Mouse (Mus musculus) induced T-regulatory cell, adult 2 months (primary cell): ENCODE results near the gene Adam15.

Experiments used
- DNase-seq: peaks from one replicate; pipeline ENCODE4 v3.0.0-alpha.2; 2012; ENCODE audit warnings: low read depth

Gene Adam15

GRCm38 (mm10) chr3:89384331-89385076 lies 34.7 kb upstream of the Adam15 start:
- peak; percentile 52 for DNase-seq

GRCm38 (mm10) chr3:89383651-89384255 lies 34.0 kb upstream of the Adam15 start:
- DNase-seq: peak; percentile 56

- DNase-seq: peak; percentile 36
These were observed 33.2 kb upstream of the Adam15 start for GRCm38 (mm10) chr3:89382950-89383349.

GRCm38 (mm10) chr3:89382033-89382882 lies 32.5 kb upstream of the Adam15 start:
- peak; percentile 64 for DNase-seq

- no peak for DNase-seq
These were observed 31.4 kb upstream of the Adam15 start for GRCm38 (mm10) chr3:89381233-89381632.

- no peak for DNase-seq
These were observed 30.9 kb upstream of the Adam15 start for GRCm38 (mm10) chr3:89380711-89381110.

GRCm38 (mm10) chr3:89380291-89380690 lies 30.5 kb upstream of the Adam15 start:
- DNase-seq: peak; percentile 17

- DNase-seq: peak; percentile 28
These were observed 29.8 kb upstream of the Adam15 start for GRCm38 (mm10) chr3:89379388-89380131.

GRCm38 (mm10) chr3:89378394-89379067 lies 28.7 kb upstream of the Adam15 start:
- DNase-seq: peak; percentile 81

- DNase-seq: no peak
These were observed 28.0 kb upstream of the Adam15 start for GRCm38 (mm10) chr3:89377831-89378230.

- DNase-seq: peak; percentile 25
These were observed 23.9 kb upstream of the Adam15 start for GRCm38 (mm10) chr3:89373581-89374231.

- no peak for DNase-seq
These were observed 17.5 kb upstream of the Adam15 start for GRCm38 (mm10) chr3:89367338-89367737.

GRCm38 (mm10) chr3:89365486-89366414 lies 16.0 kb upstream of the Adam15 start:
- DNase-seq: no peak

GRCm38 (mm10) chr3:89365153-89365485 lies 15.3 kb upstream of the Adam15 start, which contains the start of gene Dcst1:
TSS of gene Dcst1 (minus strand) at chr3:89365253.
- DNase-seq: no peak

- no peak for DNase-seq
These were observed 14.8 kb upstream of the Adam15 start for GRCm38 (mm10) chr3:89364631-89365030.

GRCm38 (mm10) chr3:89361675-89362074 lies 11.9 kb upstream of the Adam15 start, which contains the start of gene Dcst2:
TSS of gene Dcst2 (plus strand) at chr3:89361975.
- DNase-seq: no peak

- DNase-seq: no peak
These were observed 10.4 kb upstream of the Adam15 start for GRCm38 (mm10) chr3:89360237-89360636.

GRCm38 (mm10) chr3:89359630-89360029 lies 9.8 kb upstream of the Adam15 start:
- no peak for DNase-seq

GRCm38 (mm10) chr3:89356029-89356428 lies 6.2 kb upstream of the Adam15 start:
- DNase-seq: no peak

GRCm38 (mm10) chr3:89355512-89355902 lies 5.7 kb upstream of the Adam15 start:
- DNase-seq: no peak
